In genomic region chr14:33171942-33172341, GRCm38 (mm10) we compare ENCODE assay signal across 26 mouse cellular contexts. TPM values are rescaled to one million over a fixed set of nuclear protein-coding genes. Genes with fewer than 3 reads are reported as not detected.
DNase-seq lines count a peak whose midpoint lies in the region; ATAC-seq lines count a peak whose summit lies in the region.
"Had no signal": no experiment of that assay in that cellular context is flagged by ENCODE, and none has a peak within 500 bp of the region (broad histone marks: within the 10 kb centered on the region; RNA-seq: fewer than 3 reads in every experiment).

No protein-coding gene starts in this region.

- whole genome bisulfite sequencing in midbrain, embryonic 15.5 days = 84% methylated on average over 1 of the region's 1 CpGs

- no peaks in the 10 kb centered on the region for H3K4me1 ChIP-seq in midbrain, embryonic 15.5 days
- H3K4me1 ChIP-seq: forebrain, embryonic 10.5 days; forebrain, embryonic 13.5 days had no signal

- no peak overlapping the region for H3K4me2 ChIP-seq in midbrain, embryonic 15.5 days
- H3K4me2 ChIP-seq: forebrain, embryonic 13.5 days; heart, embryonic 11.5 days; hindbrain, embryonic 14.5 days had no signal

- no peak overlapping the region for H3K27ac ChIP-seq in midbrain, embryonic 15.5 days
- H3K27ac ChIP-seq: forebrain, embryonic 10.5 days; forebrain, embryonic 13.5 days; hindbrain, embryonic 14.5 days; hindbrain, postnatal 0 days had no signal

- no peaks in the 10 kb centered on the region for H3K36me3 ChIP-seq in midbrain, embryonic 15.5 days (replicated peaks)
- H3K36me3 ChIP-seq: forebrain, embryonic 10.5 days; G1E had no signal

- DNase-seq in spleen, postnatal 36 days (ENCODE audit: low spot score in 2 of 2) = peak; percentile 30 to 44
- no peak for DNase-seq in spleen, postnatal 14 days (ENCODE audit: low spot score in 2 of 2)
- no peak for DNase-seq in left cerebral cortex, adult 9 months (ENCODE audit: low spot score in 2 of 2)
- DNase-seq in left cerebral cortex, postnatal 10 days (ENCODE audit: extremely low spot score in 1 of 2, low spot score in 2 of 2) = no peak
- DNase-seq: adrenal gland, adult 2 months; adrenal gland, postnatal 14 days; cerebellum, adult 11-12 months; cerebellum, adult 8-10 months; cerebellum, postnatal 10 days; cerebellum, postnatal 36 days; gastrocnemius, postnatal 10 days; gastrocnemius, postnatal 36 days; heart, adult 11 months; heart, postnatal 36 days had no signal

- H3K4me3 ChIP-seq in midbrain, embryonic 15.5 days = no peak overlapping the region
- H3K4me3 ChIP-seq: forebrain, embryonic 10.5 days; forebrain, embryonic 13.5 days had no signal

- H3K27me3 ChIP-seq in midbrain, embryonic 15.5 days (replicated peaks) = no peaks in the 10 kb centered on the region
- H3K27me3 ChIP-seq: forebrain, embryonic 13.5 days had no signal

- H3K9ac ChIP-seq in midbrain, embryonic 15.5 days = no peak overlapping the region
- H3K9ac ChIP-seq: forebrain, embryonic 13.5 days; hindbrain, embryonic 14.5 days had no signal

- peak; percentile 36; the same call in 1 of the 2 replicates for ATAC-seq in common myeloid progenitor, adult 5-6 weeks (replicated peaks; ENCODE audit: low read depth, poor library complexity, severe bottlenecking)
- ATAC-seq in megakaryocyte progenitor cell, adult 5-6 weeks (replicated peaks; ENCODE audit: poor library complexity) = peak; percentile 21; the same call in 1 of the 2 replicates
- ATAC-seq in midbrain, embryonic 15.5 days (replicated peaks) = no peak
- ATAC-seq: forebrain, embryonic 13.5 days; forebrain, embryonic 16.5 days; hindbrain, postnatal 0 days; inflammation-experienced regulatory T-cells, adult 6 months; Patski had no signal

- no peaks in the 10 kb centered on the region for H3K9me3 ChIP-seq in midbrain, embryonic 15.5 days
- H3K9me3 ChIP-seq: forebrain, embryonic 10.5 days; forebrain, embryonic 13.5 days had no signal

- intact Hi-C loops in left cerebral cortex, postnatal 10 days (cut with DNase I) = no loop called here

RNA-seq across cellular contexts. Expression of gene Wdfy4, which starts 13.4 kb away (rescaled TPM):
- 82.0 and 95.8 TPM in 2 replicates for total RNA-seq in common myeloid progenitor, adult 5-6 weeks (2017)
- 32.7 and 38.3 TPM in 2 replicates for total RNA-seq in megakaryocyte progenitor cell, adult 5-6 weeks (2015)
- total RNA-seq in megakaryocyte progenitor cell, adult 5-6 weeks (2017) = 42.8 and 51.9 TPM in 2 replicates
- 0.17 and 0.30 TPM in 2 replicates for polyA plus RNA-seq in midbrain, embryonic 15.5 days (2015; fragmentation: Nextera tagmentation; extraction: Ambion mirVana)
- 1 to 10 TPM; 2.0 to 2.8 TPM for total RNA-seq in left cerebral cortex, postnatal 10 days (2021)
- total RNA-seq: G1E had no signal
- polyA plus RNA-seq: Patski had no signal

RNA-seq across cellular contexts. Expression of gene Arhgap22, which starts 41.9 kb away (rescaled TPM):
- 0.09 TPM in 1 of 2 replicates, not detected in the other for total RNA-seq in common myeloid progenitor, adult 5-6 weeks (2017)
- 0.22 and 0.35 TPM in 2 replicates for total RNA-seq in megakaryocyte progenitor cell, adult 5-6 weeks (2015)
- total RNA-seq in megakaryocyte progenitor cell, adult 5-6 weeks (2017) = 0.57 and 1.4 TPM in 2 replicates
- polyA plus RNA-seq in midbrain, embryonic 15.5 days (2015; fragmentation: Nextera tagmentation; extraction: Ambion mirVana) = 2.0 and 2.6 TPM in 2 replicates
- 1 to 10 TPM; 6.5 to 9.7 TPM for total RNA-seq in left cerebral cortex, postnatal 10 days (2021)
- polyA plus RNA-seq: G1E had no signal

Comparison
In these comparisons a context has a peak if more than half of its experiments do, and no peak if none do; other contexts are left out.
1. DNase-seq: peak in spleen, postnatal 36 days (2 of 2); none in spleen, postnatal 14 days (0 of 2), left cerebral cortex, adult 9 months (0 of 2) and left cerebral cortex, postnatal 10 days (0 of 2).
2. RNA of gene Wdfy4, which starts 13.4 kb away (total RNA-seq): 82.0 to 95.8 TPM in common myeloid progenitor, adult 5-6 weeks and 32.7 to 51.9 TPM in megakaryocyte progenitor cell, adult 5-6 weeks; 2.0 to 2.8 TPM in left cerebral cortex, postnatal 10 days; every median in the first group is over 4 times any median in the second.